Mouse (Mus musculus) kidney, adult 2 months (tissue): Measurements from ENCODE around the gene Smap1. TPM values are rescaled to one million over a fixed set of nuclear protein-coding genes. Genes with fewer than 3 reads are reported as not detected.

Experiments
- DNase-seq: peaks from one replicate; pipeline ENCODE4 v3.0.0; 2021
- H3K27ac ChIP-seq: fragments of 200-500 bp; 2 replicates; pipeline ENCODE4 v1.5.1; 2012; ENCODE audit warnings: low read depth, low read length, control low read depth, inconsistent platforms; ENCODE audit not compliant: insufficient read depth
- H3K27me3 ChIP-seq: fragments of 200-500 bp; replicated peaks from 2 replicates; pipeline ENCODE4 v1.6.1; 2012; ENCODE audit warnings: mild to moderate bottlenecking, moderate library complexity, low read length, inconsistent platforms; ENCODE audit not compliant: control insufficient read depth, insufficient read depth
- H3K36me3 ChIP-seq: fragments of 200-500 bp; 2 replicates; pipeline ENCODE4 v1.6.1; 2012; ENCODE audit warnings: mild to moderate bottlenecking, moderate library complexity, low read length, inconsistent platforms; ENCODE audit not compliant: control insufficient read depth, insufficient read depth
- H3K4me1 ChIP-seq: fragments of 200-500 bp; 2 replicates; pipeline ENCODE4 v1.6.1; 2011; ENCODE audit warnings: low read length; ENCODE audit not compliant: control insufficient read depth, insufficient read depth
- H3K4me3 ChIP-seq: fragments of 200-500 bp; 2 replicates; pipeline ENCODE4 v1.5.1; 2011; ENCODE audit warnings: mild to moderate bottlenecking, low read depth, low read length, control low read depth; ENCODE audit not compliant: insufficient read depth
- CTCF ChIP-seq: fragments of 200-500 bp; conservative IDR thresholded peaks from 2 replicates; pipeline ENCODE4 v1.5.1; 2011; ENCODE audit warnings: low read depth, mild to moderate bottlenecking, control low read depth, low read length, moderate library complexity, mixed read lengths; ENCODE audit not compliant: insufficient read depth, insufficient read length
- POLR2A ChIP-seq: fragments of 200-500 bp; IDR thresholded peaks from one replicate; pipeline ENCODE4 v1.6.1; 2011; ENCODE audit warnings: low read depth, low read length, control low read depth
- WGBS: fragments of 180-500 bp; shearing (Covaris S2); methylation state at CpG from one replicate; pipeline ENCODE4 v1.1.7; 2018; 5-methylcytosine and 5-hydroxymethylcytosine counted together
- polyA plus RNA-seq: library from polyadenylated mRNA; depleted of rRNA; stranded (reverse); fragments of >200 nt; gene quantifications from 2 replicates; pipeline ENCODE4 v1.2.3, GENCODE M21; 2012

Smap1 gene
- polyA plus RNA-seq, 1 experiment = 57.8 TPM

DNA sequence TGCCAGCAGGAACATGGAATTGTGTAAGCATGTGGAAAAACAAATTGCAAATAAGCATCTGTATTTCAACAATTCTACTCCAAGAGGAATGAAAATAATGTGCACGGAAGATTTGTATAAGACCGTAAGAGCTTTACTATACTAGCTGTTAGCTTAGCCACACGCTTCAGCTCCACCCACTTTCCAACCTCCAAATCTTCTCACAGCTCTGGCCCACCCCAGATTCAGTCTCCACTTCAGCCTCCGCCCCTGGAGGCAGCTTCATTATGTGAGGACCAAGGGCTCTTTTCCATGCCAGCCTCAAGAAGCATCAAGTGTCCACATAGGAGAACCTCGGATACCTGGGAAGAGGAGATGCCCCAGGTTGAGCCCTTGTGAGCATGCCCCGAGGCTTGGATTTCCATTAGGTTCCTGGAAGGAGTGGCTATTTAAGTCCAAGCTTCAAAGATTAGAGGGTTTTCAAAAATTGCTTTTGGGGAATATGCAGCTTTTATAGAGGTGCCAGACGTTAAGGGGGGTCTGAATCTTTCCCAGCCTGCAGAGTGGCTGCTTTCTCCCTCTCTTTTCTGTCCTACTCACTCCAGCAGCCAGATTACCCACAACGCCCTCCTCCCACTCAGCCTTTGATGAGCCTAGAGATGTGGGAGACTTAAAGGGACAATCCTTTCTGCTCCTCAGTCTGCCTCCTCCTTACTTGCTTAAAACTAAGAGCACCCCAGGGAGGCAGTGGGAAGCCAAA lies 12.7 kb upstream of the Smap1 start:
- H3K27ac ChIP-seq = no peak overlapping the region
- no peaks in the 10 kb centered on the region for H3K4me1 ChIP-seq
- H3K36me3 ChIP-seq = no peaks in the 10 kb centered on the region
- no peaks in the 10 kb centered on the region for H3K27me3 ChIP-seq
- TF ChIP-seq POLR2A (no peak), CTCF (no peak)
- DNase-seq = no peak
- no peak overlapping the region for H3K4me3 ChIP-seq
- WGBS = 52% methylated on average over 8 of the region's 8 CpGs

DNA sequence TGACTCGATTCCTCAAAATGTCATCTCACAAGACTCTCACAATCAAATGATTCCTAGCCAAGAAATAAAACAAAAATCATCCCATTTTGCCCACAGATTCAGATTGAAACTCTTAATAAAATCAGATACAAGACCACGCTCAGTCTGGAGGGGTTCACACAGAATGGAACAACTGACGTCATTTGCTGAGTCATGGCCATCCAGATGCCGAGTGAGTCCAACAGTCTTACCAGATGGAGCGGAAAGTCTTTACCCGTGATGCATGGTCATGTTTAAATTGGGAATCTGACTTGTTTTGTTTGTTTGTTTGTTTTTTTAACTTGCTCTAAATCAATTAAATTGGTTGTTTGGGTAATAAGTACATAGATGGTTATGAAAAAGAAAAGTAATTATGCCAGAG lies 7.3 kb upstream of the Smap1 start:
- TF ChIP-seq POLR2A (no peak), CTCF (no peak)
- no peaks in the 10 kb centered on the region for H3K36me3 ChIP-seq
- no peaks in the 10 kb centered on the region for H3K27me3 ChIP-seq
- H3K4me3 ChIP-seq = no peak overlapping the region
- WGBS = 82% methylated on average over 6 of the region's 6 CpGs
- no peak overlapping the region for H3K27ac ChIP-seq
- no peaks in the 10 kb centered on the region for H3K4me1 ChIP-seq
- no peak for DNase-seq

DNA sequence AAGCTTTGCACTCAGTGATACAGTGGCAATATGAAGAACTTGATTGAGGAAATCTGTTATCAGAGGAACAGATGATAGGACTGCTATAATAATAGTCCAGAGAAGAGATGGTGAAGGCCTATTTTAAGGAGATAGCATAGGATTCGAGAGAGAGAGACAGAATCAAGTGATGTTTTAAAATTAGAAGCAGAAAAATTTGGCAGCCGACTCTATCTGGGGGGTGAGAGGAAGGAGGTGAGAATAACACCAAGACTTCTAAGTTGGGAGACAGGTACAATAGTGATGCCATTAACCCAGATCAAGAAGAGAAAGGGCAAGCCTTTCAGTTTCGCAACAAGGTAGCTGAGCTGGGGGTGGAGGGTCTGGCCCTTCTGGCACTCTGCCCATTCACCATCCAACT lies 6.3 kb upstream of the Smap1 start:
- TF ChIP-seq POLR2A (no peak), CTCF (no peak)
- DNase-seq = no peak
- Histone ChIP-seq H3K27me3 (no peaks in the 10 kb centered on the region), H3K36me3 (no peaks in the 10 kb centered on the region), H3K4me1 (no peaks in the 10 kb centered on the region), H3K4me3 (no peak overlapping the region), H3K27ac (no peak overlapping the region)
- 79% methylated on average over 3 of the region's 3 CpGs for WGBS

DNA sequence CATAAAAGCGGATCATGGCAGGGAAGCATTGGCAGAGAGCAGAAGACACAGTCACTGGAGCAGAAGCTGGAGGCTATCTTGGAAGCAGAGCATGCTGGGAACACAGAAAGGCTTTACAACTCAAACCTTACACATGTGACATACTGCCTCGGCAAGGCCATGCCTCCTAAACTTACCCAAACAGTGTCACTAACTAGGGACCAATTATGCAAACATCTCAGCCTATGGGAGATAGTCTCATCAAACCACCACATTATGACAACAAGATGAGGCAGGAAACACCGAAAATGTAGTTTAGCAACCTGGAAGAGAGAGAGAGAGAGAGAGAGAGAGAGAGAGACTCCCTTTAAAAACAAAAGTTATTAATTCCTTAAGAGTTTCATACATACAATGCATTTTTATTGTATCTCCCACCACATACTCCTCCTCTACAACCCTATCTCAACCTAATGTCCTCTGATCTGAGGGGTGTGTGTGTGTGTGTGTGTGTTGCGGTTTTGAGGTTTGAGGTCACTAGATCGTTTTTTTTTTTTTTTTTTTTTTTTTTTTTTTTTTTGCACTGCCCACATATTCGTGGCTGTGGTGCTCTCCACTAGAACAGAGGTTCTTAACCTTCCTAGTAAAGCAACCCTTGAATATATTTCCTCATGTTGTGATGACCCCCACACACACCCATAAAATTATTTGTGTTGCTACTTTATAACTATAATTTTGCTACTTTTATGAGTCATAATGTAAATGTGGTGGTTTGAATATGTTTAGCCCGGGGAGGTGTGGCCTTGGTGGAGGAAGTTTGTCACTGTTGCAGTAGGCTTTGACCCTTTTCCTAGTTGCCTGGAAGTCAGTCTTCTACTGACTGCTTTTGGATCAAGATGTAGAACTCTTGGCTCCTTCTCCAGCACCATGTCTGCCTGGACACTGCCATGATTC lies 1.9 kb upstream of the Smap1 start:
- TF ChIP-seq CTCF (no peak), POLR2A (no peak)
- no peaks in the 10 kb centered on the region for H3K36me3 ChIP-seq

DNA sequence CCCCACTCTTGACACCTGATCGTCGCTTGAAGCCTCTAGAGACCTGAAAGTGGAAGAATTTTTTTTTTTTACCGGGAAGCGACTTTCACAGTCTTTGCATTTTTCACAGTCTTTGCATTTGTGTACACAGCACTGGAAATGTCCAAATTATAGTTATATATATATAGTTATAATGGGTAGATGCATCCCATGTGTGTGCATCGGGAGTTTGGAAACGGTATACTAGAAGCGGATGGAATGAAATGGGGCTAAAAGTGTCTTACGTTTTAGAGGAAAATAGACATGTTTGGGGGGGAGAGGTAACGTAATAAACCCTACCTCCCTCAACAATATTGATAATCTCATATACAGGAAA lies 390 bp upstream of the Smap1 start:
- DNase-seq = no peak
- Histone ChIP-seq H3K27ac (peak overlapping the region; percentile 85; the same call in 1 of the 2 replicates), H3K4me1 (peaks cover 4% of the 10 kb centered on the region; the same call in 1 of the 2 replicates), H3K27me3 (no peaks in the 10 kb centered on the region), H3K4me3 (peak overlapping the region; percentile 50), H3K36me3 (no peaks in the 10 kb centered on the region)
- TF ChIP-seq POLR2A (no peak), CTCF (no peak)
- WGBS = 31% methylated on average over 9 of the region's 9 CpGs

More for the DNA sequence above, 1.9 kb upstream of the Smap1 start:
- Histone ChIP-seq H3K4me1 (no peaks in the 10 kb centered on the region; the same call in 1 of the 2 replicates), H3K27ac (no peak overlapping the region), H3K27me3 (no peaks in the 10 kb centered on the region), H3K4me3 (no peak overlapping the region)
- 80% methylated on average over 7 of the region's 7 CpGs for WGBS
- no peak for DNase-seq

DNA sequence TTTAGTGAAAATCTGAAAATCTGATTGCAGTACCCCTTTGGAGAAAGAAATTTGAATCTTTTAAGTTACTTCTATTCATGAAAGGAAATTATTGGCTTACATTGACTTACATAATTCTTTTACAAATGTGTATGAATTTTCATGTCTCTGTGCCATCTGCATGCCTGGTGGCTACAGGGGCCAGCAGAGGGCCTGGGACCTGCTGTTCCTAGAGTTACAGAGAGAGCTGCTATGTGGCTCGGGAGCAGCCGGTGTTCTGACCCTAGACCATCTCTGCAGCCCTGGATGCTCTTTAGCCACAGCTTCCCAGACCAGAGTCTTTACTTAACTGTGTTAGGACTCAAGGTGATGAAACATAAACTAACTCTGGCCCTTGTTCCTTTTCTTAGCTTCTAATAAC lies 1.8 kb downstream of the Smap1 start:
- no peak overlapping the region for H3K27ac ChIP-seq
- peaks cover 11% of the 10 kb centered on the region; the same call in 1 of the 2 replicates for H3K4me1 ChIP-seq
- peak; percentile 23; the same call in 1 of the 2 replicates for TF ChIP-seq CTCF
- no peak for TF ChIP-seq POLR2A
- no peak overlapping the region for H3K4me3 ChIP-seq
- WGBS = 10% methylated on average over 2 of the region's 2 CpGs
- peak; percentile 46 for DNase-seq
- no peaks in the 10 kb centered on the region for H3K27me3 ChIP-seq
- no peaks in the 10 kb centered on the region for H3K36me3 ChIP-seq

DNA sequence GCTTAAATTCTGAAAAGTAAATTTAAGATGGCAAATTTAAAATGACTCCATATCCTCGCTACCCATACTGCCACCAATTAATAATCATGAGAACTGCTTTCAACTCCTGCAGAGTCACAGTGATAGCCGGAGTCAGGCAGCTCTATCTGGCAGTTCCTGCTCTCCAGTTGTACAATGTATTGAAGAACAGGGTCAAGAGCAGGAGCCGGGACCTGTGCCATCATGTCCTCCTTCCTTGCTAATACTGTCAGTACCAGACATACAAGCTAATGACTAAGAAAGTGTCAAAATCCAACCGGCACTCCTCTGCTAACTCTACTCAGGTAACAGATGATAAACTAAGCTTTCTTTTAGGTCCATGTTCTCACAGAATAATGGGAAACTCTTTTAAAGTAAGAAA lies 3.0 kb downstream of the Smap1 start:
- no peaks in the 10 kb centered on the region for H3K27me3 ChIP-seq
- no peak overlapping the region for H3K4me3 ChIP-seq
- H3K4me1 ChIP-seq = peaks cover 11% of the 10 kb centered on the region; the same call in 1 of the 2 replicates
- H3K27ac ChIP-seq = no peak overlapping the region
- TF ChIP-seq POLR2A (no peak), CTCF (no peak)
- no peak for DNase-seq
- 67% methylated on average over 4 of the region's 4 CpGs for WGBS
- no peaks in the 10 kb centered on the region for H3K36me3 ChIP-seq
